Comparison of ENCODE assay signal across 32 mouse cellular contexts in the genomic region with DNA sequence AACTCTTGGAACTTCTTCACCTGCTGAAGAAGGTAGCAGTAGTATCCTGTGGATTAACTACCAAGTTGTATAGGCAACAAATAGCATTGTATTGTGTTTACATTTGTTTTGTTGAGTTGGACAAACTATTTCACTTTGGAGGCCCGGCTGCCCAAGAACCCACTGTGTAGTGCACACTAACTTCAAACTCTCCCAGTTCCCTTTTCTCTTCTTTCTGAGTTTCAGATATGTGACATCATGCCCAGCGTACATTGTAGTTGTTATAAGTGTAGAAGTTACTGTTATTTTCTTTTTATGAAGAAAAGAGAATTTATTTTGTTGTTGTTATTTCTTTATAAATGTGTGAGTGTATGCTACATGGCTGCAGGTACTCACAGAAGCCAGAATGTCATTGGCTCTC.
"Had no signal": no experiment of that assay in that cellular context is flagged by ENCODE, and none has a peak within 500 bp of the region (broad histone marks: within the 10 kb centered on the region; RNA-seq: fewer than 3 reads in every experiment).

No protein-coding gene starts in this region.

- H3K9me3 ChIP-seq: heart, embryonic 10.5 days; heart, embryonic 12.5 days; heart, embryonic 13.5 days; heart, embryonic 15.5 days; hindbrain, embryonic 10.5 days; hindbrain, embryonic 12.5 days; hindbrain, embryonic 13.5 days; hindbrain, embryonic 15.5 days; intestine, embryonic 15.5 days; kidney, embryonic 15.5 days had no signal

- DNase-seq: heart, postnatal 10 days; heart, postnatal 14 days; heart, postnatal 36 days; heart, postnatal 4 days; kidney, adult 11 months; kidney, adult 18-20 months; kidney, adult 2 months; kidney, adult 8-10 months; kidney, adult 9 months; kidney, postnatal 10 days; kidney, postnatal 14 days; kidney, postnatal 25 days; kidney, postnatal 36 days; kidney, postnatal 4 days; layer of hippocampus, adult 9-11 months; layer of hippocampus, postnatal 36 days had no signal

- H3K4me3 ChIP-seq: heart, embryonic 10.5 days; heart, embryonic 12.5 days; heart, embryonic 13.5 days; heart, embryonic 15.5 days; hindbrain, embryonic 10.5 days; hindbrain, embryonic 12.5 days; hindbrain, embryonic 13.5 days; hindbrain, embryonic 15.5 days; intestine, embryonic 15.5 days; kidney, embryonic 15.5 days; layer of hippocampus, adult 2 months; left cerebral cortex, adult 2 months had no signal

- H3K27ac ChIP-seq: heart, embryonic 10.5 days; heart, embryonic 13.5 days; heart, embryonic 15.5 days; hindbrain, embryonic 10.5 days; hindbrain, embryonic 12.5 days; hindbrain, embryonic 13.5 days; hindbrain, embryonic 14.5 days; hindbrain, embryonic 15.5 days; hindbrain, postnatal 0 days; intestine, embryonic 15.5 days; kidney, embryonic 15.5 days; kidney, postnatal 0 days; layer of hippocampus, adult 2 months; left cerebral cortex, adult 2 months had no signal

- H3K4me2 ChIP-seq: heart, embryonic 11.5 days; heart, embryonic 12.5 days; heart, embryonic 13.5 days; heart, embryonic 15.5 days; hindbrain, embryonic 12.5 days; hindbrain, embryonic 13.5 days; hindbrain, embryonic 14.5 days; hindbrain, embryonic 15.5 days; intestine, embryonic 15.5 days; kidney, embryonic 15.5 days had no signal

- H3K4me1 ChIP-seq: heart, embryonic 10.5 days; heart, embryonic 12.5 days; heart, embryonic 13.5 days; heart, embryonic 15.5 days; hindbrain, embryonic 12.5 days; hindbrain, embryonic 15.5 days; intestine, embryonic 15.5 days; kidney, embryonic 15.5 days had no signal

- H3K36me3 ChIP-seq: heart, embryonic 10.5 days; heart, embryonic 12.5 days; heart, embryonic 13.5 days; heart, embryonic 15.5 days; hindbrain, embryonic 10.5 days; hindbrain, embryonic 12.5 days; hindbrain, embryonic 13.5 days; hindbrain, embryonic 15.5 days; intestine, embryonic 15.5 days; kidney, embryonic 15.5 days had no signal

- H3K27me3 ChIP-seq: heart, embryonic 12.5 days; heart, embryonic 13.5 days; heart, embryonic 15.5 days; hindbrain, embryonic 12.5 days; hindbrain, embryonic 13.5 days; hindbrain, embryonic 15.5 days; intestine, embryonic 15.5 days; kidney, embryonic 15.5 days had no signal

- H3K9ac ChIP-seq: heart, embryonic 12.5 days; heart, embryonic 13.5 days; heart, embryonic 15.5 days; hindbrain, embryonic 12.5 days; hindbrain, embryonic 13.5 days; hindbrain, embryonic 14.5 days; hindbrain, embryonic 15.5 days; intestine, embryonic 15.5 days; kidney, embryonic 15.5 days had no signal
